Mouse (Mus musculus) ES-E14 (cell line): ENCODE data around the gene Tspan31.

ENCODE experiments used
- CHD2 ChIP-seq: IDR thresholded peaks from 2 replicates; pipeline ENCODE4 v1.6.1; 2014; ENCODE audit warnings: mild to moderate bottlenecking, low read depth, low read length, inconsistent platforms
- ZC3H11A ChIP-seq: IDR thresholded peaks from 2 replicates; pipeline ENCODE4 v1.6.1; 2012; ENCODE audit warnings: low read depth, mild to moderate bottlenecking, inconsistent platforms, low read length, borderline replicate concordance
- ZNF384 ChIP-seq: IDR thresholded peaks from 2 replicates; pipeline ENCODE4 v1.6.1; 2012; ENCODE audit warnings: low read depth, low read length, inconsistent platforms

GRCm38 (mm10) chr10:127090560-127091411, 20.7 kb upstream of the Tspan31 start:
- TF ChIP-seq ZC3H11A (no peak), CHD2 (no peak), ZNF384 (no peak)
